Mouse (Mus musculus): Measurements from ENCODE around the gene Serinc2. TPM values are rescaled to one million over a fixed set of nuclear protein-coding genes. Genes with fewer than 3 reads are reported as not detected.

Serinc2 gene
- polyA plus RNA-seq, 1 experiment = 54.8 TPM

DNA sequence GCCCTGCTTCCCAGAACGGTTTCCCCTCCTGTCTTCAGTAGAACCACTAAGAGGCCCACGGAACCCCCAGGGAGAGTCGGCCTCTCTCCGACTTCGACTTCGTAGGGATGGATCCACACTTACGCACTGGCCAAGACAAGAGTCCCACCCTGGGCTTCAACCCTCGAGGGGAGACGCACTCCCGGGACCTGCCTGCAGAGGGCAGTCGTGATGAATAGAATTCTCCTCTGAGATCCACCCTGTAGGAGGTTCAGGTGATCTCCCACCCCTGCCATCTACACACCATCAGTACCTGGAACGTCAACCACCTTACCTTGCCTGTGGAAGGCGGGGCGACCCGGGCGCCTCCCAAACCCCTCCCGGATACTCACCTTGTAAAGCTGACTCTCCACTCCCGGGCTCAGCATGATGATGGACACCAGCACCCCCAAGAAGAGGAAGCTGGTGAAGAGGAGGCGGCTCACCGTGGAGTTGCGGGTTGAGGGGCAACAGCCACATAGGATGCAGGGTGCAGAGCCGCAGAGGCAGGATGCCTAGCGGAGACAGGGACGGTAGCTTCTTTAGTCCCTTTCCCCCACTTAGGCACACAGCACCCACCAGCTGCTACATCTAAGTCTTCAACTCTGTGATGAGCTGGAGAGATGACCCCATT is 14.2 kb downstream of the Serinc2 start:
- TF ChIP-seq POLR2A (IDR thresholded peaks at IDR 0.05; ENCODE audit: low read depth, low read length) (no peak), CTCF (conservative IDR thresholded peaks at IDR 0.05; ENCODE audit: insufficient read depth, insufficient read length, low read depth, low read length) (peak; percentile 80)
- DNase-seq = peak; percentile 58

DNA sequence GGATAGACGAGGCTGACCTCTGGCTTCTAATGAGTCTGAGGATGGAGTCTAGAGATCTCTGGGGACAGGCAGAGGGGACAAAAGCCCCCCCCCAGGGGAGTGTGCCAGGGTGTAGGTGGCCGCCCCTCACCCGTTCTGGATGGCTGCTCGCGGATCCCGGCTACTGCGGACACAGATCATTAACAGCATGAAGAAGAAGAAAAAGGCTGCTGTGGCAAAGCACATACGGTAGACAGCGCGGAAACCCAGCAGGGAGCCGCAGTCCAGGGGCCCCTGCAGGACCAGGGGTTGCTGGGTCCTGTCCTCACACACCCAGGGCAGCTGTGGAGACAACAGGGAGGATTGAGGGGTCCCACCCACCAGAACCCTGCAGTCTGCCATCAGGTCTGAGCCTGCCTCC is 14.9 kb downstream of the Serinc2 start:
- Histone ChIP-seq H3K4me1 (ENCODE audit: control insufficient read depth, insufficient read depth, low read length) (peaks cover 12% of the 10 kb centered on the region), H3K27me3 (replicated peaks; ENCODE audit: control insufficient read depth, insufficient read depth, low read length) (no peaks in the 10 kb centered on the region), H3K4me3 (ENCODE audit: insufficient read depth, low read depth, low read length) (no peak overlapping the region), H3K36me3 (ENCODE audit: control insufficient read depth, insufficient read depth, low read length) (no peaks in the 10 kb centered on the region), H3K27ac (ENCODE audit: insufficient read depth, low read depth, low read length) (no peak overlapping the region)
- no peak for TF ChIP-seq POLR2A (IDR thresholded peaks at IDR 0.05; ENCODE audit: low read depth, low read length)
- TF ChIP-seq CTCF (conservative IDR thresholded peaks at IDR 0.05; ENCODE audit: insufficient read depth, insufficient read length, low read depth, low read length) = no peak
- 31% methylated on average over 11 of the region's 11 CpGs for WGBS
- DNase-seq = no peak

More for the DNA sequence above, 14.2 kb downstream of the Serinc2 start:
- Histone ChIP-seq H3K4me3 (ENCODE audit: insufficient read depth, low read depth, low read length) (no peak overlapping the region), H3K4me1 (ENCODE audit: control insufficient read depth, insufficient read depth, low read length) (peaks cover 12% of the 10 kb centered on the region), H3K27me3 (replicated peaks; ENCODE audit: control insufficient read depth, insufficient read depth, low read length) (no peaks in the 10 kb centered on the region), H3K27ac (ENCODE audit: insufficient read depth, low read depth, low read length) (no peak overlapping the region), H3K36me3 (ENCODE audit: control insufficient read depth, insufficient read depth, low read length) (no peaks in the 10 kb centered on the region)
- WGBS = 21% methylated on average over 24 of the region's 24 CpGs

DNA sequence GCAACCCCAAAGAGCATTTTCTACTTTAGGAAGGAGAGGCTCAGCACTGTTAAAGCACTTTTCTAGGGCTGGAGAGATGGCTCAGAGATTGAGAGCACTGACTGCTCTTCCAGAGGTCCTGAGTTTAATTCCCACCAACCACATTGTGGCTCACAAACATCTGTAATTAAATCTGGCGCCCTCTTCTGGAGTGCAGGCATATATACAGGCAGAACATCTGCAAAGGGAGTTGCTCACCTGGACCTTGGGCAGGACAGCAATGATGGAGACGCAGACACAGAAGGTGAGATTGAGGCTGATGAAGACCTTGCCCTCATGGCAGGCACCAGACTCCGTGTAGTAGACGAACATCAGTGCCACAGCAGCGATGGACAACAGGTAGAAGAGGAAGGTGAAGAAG is 18.6 kb downstream of the Serinc2 start:
- H3K27ac ChIP-seq (ENCODE audit: insufficient read depth, low read depth, low read length) = no peak overlapping the region
- peak; percentile 42; the same call in 1 of the 2 replicates for TF ChIP-seq CTCF (conservative IDR thresholded peaks at IDR 0.05; ENCODE audit: insufficient read depth, insufficient read length, low read depth, low read length)
- no peak for TF ChIP-seq POLR2A (IDR thresholded peaks at IDR 0.05; ENCODE audit: low read depth, low read length)
- H3K4me1 ChIP-seq (ENCODE audit: control insufficient read depth, insufficient read depth, low read length) = no peaks in the 10 kb centered on the region
- H3K27me3 ChIP-seq (replicated peaks; ENCODE audit: control insufficient read depth, insufficient read depth, low read length) = no peaks in the 10 kb centered on the region
- no peak overlapping the region for H3K4me3 ChIP-seq (ENCODE audit: insufficient read depth, low read depth, low read length)
- peak; percentile 19 for DNase-seq
- no peaks in the 10 kb centered on the region for H3K36me3 ChIP-seq (ENCODE audit: control insufficient read depth, insufficient read depth, low read length)
- WGBS = 42% methylated on average over 5 of the region's 5 CpGs

DNA sequence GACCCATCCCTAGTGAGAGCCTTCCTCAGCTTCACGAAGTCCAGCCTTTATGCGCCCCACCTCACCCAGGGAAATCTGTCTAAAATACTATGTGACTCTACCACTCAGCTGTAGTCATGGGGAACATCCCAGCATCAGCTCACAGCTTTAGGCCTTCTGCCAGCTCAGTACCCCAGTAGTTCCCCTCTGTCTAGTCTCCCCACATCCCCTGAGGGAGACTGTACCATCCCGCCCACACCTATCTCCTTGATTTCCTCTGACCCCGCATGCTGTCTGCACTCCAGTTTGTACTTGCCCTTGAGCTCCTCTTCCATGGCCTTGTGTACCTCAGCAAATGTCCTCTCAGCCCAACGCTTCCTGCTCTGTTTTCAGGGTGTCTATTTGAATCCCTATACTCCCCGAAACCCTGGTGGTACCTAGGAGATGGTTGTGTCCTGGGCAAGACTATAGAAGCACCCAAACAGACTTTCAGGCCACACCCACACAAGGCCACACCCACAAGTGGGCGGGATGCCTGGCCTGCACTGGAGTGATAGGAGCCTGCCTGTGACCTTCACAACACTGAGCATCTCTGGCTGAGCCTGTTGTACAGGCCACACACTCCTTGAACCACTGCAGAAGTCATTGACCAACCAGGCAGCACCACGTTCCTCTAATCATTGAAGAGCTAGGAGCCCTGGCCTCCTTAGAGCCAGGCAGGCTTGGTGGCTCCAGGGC is 26.4 kb downstream of the Serinc2 start:
- no peak overlapping the region for H3K4me3 ChIP-seq (ENCODE audit: insufficient read depth, low read depth, low read length)

DNA sequence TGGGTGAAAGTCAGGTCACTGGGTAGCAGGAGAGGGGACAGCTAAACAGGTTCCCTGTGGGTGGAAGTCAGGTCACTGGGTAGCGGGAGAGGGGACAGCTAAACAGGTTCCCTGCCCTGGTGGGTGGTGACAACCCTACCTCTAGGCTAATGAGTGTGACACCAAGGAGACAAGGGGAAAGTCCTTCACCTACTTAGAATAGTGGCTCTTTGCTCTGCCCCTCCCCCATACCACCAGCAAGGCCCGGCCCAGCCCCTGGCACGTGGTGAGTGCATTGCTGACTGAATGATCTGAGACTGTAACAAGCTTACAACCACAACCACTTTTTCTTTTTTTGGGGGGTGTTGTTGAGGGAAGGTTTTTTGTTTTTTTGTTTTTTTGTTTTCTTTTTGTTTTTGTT is 27.2 kb downstream of the Serinc2 start:
- 51% methylated on average over 3 of the region's 3 CpGs for WGBS
- Histone ChIP-seq H3K27me3 (replicated peaks; ENCODE audit: control insufficient read depth, insufficient read depth, low read length) (no peaks in the 10 kb centered on the region), H3K4me1 (ENCODE audit: control insufficient read depth, insufficient read depth, low read length) (no peaks in the 10 kb centered on the region), H3K27ac (ENCODE audit: insufficient read depth, low read depth, low read length) (no peak overlapping the region), H3K4me3 (ENCODE audit: insufficient read depth, low read depth, low read length) (no peak overlapping the region), H3K36me3 (ENCODE audit: control insufficient read depth, insufficient read depth, low read length) (no peaks in the 10 kb centered on the region)
- peak; percentile 51 for DNase-seq
- TF ChIP-seq POLR2A (IDR thresholded peaks at IDR 0.05; ENCODE audit: low read depth, low read length) (no peak), CTCF (conservative IDR thresholded peaks at IDR 0.05; ENCODE audit: insufficient read depth, insufficient read length, low read depth, low read length) (no peak)

More for the DNA sequence above, 26.4 kb downstream of the Serinc2 start:
- Histone ChIP-seq H3K4me1 (ENCODE audit: control insufficient read depth, insufficient read depth, low read length) (no peaks in the 10 kb centered on the region), H3K27me3 (replicated peaks; ENCODE audit: control insufficient read depth, insufficient read depth, low read length) (no peaks in the 10 kb centered on the region), H3K27ac (ENCODE audit: insufficient read depth, low read depth, low read length) (no peak overlapping the region), H3K36me3 (ENCODE audit: control insufficient read depth, insufficient read depth, low read length) (no peaks in the 10 kb centered on the region)
- WGBS = 81% methylated on average over 8 of the region's 8 CpGs
- TF ChIP-seq POLR2A (IDR thresholded peaks at IDR 0.05; ENCODE audit: low read depth, low read length) (no peak), CTCF (conservative IDR thresholded peaks at IDR 0.05; ENCODE audit: insufficient read depth, insufficient read length, low read depth, low read length) (no peak)
- DNase-seq = peak; percentile 25

DNA sequence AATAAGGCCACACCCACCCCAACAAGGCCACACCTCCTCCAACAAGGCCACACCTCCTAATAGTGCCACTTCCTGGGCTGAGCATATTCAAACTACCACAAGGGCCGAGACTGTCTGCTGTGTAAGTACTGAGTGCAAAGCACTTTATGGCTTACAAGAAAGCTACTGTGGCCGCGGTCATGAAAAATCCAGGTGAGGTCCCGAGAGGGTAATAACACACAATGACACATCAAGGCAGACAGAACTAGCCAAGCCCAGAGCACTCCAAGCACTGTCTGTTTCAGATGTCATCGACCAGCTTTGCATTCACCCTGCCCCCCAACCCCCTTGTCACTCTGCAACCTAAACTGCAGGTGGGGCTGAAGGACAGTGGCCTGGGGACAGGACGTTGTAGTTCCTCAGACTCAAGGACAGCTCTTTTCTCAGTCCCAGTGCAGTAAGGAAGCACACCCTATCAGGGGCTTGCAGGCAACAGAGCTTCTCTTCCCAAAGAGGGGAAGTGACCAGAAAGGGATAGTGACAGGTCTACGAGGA is 27.8 kb downstream of the Serinc2 start:
- no peak overlapping the region for H3K27ac ChIP-seq (ENCODE audit: insufficient read depth, low read depth, low read length)
- H3K27me3 ChIP-seq (replicated peaks; ENCODE audit: control insufficient read depth, insufficient read depth, low read length) = no peaks in the 10 kb centered on the region
- 40% methylated on average over 7 of the region's 7 CpGs for WGBS
- no peak for DNase-seq
- H3K4me3 ChIP-seq (ENCODE audit: insufficient read depth, low read depth, low read length) = no peak overlapping the region
- no peak for TF ChIP-seq POLR2A (IDR thresholded peaks at IDR 0.05; ENCODE audit: low read depth, low read length)
- no peak for TF ChIP-seq CTCF (conservative IDR thresholded peaks at IDR 0.05; ENCODE audit: insufficient read depth, insufficient read length, low read depth, low read length)
- no peaks in the 10 kb centered on the region for H3K36me3 ChIP-seq (ENCODE audit: control insufficient read depth, insufficient read depth, low read length)
- no peaks in the 10 kb centered on the region for H3K4me1 ChIP-seq (ENCODE audit: control insufficient read depth, insufficient read depth, low read length)

DNA sequence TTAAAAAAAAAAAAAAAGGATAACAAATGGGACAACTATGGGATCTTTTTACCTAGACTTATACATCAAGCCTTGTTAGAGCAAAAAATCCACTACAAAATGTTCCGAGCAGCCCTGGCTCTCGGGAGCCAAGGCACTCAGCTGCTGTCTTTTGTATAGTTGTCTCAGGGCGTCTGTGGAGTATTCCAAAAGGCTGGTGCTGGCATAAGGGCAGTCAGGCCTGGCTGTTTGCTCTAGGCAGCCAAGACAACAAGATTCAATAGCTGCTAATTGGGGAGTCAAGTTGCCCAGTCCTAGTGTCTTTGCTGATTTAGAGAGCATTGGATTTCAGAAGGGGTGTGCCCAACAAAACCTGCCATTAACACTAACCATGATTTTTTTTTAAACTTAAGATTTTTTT is 30.4 kb downstream of the Serinc2 start:
- no peaks in the 10 kb centered on the region for H3K36me3 ChIP-seq (ENCODE audit: control insufficient read depth, insufficient read depth, low read length)
- no peaks in the 10 kb centered on the region for H3K27me3 ChIP-seq (replicated peaks; ENCODE audit: control insufficient read depth, insufficient read depth, low read length)
- no peak for DNase-seq
- no peak overlapping the region for H3K4me3 ChIP-seq (ENCODE audit: insufficient read depth, low read depth, low read length)
- 82% methylated on average over 3 of the region's 3 CpGs for WGBS
- TF ChIP-seq CTCF (conservative IDR thresholded peaks at IDR 0.05; ENCODE audit: insufficient read depth, insufficient read length, low read depth, low read length) = no peak
- no peak for TF ChIP-seq POLR2A (IDR thresholded peaks at IDR 0.05; ENCODE audit: low read depth, low read length)
- H3K4me1 ChIP-seq (ENCODE audit: control insufficient read depth, insufficient read depth, low read length) = no peaks in the 10 kb centered on the region
- no peak overlapping the region for H3K27ac ChIP-seq (ENCODE audit: insufficient read depth, low read depth, low read length)

Data from kidney, adult 2 months (tissue).